9 mouse cellular contexts compared by ENCODE assay signal in the genomic region with DNA sequence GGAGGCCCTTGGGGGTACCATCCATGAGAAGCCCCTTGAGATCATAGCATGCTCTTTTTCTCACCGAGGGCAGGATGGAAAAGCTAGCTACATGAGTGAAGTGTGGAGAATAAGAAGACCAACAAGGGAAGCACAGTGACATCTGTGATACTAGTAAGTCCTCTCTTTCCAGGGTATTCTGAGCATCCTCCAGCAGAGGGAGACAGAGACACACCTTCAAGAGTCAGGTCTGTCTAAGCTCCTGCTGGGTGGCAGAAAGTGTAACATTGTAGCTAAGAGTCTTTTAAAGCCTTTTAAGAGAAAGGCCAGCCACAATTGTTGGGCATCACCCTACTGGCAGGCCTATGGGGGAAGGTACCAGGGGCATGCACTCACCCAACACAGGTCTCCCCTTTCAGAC. TPM values are rescaled to one million over a fixed set of nuclear protein-coding genes. Genes with fewer than 3 reads are reported as not detected.
A peak's percentile ranks its signal among the peaks of the same experiment; 100 is the strongest.
DNase-seq lines count a peak whose midpoint lies in the region; ATAC-seq and TF ChIP-seq lines count a peak whose summit lies in the region.
"Had no signal": no experiment of that assay in that cellular context is flagged by ENCODE, and none has a peak within 500 bp of the region (broad histone marks: within the 10 kb centered on the region; RNA-seq: fewer than 3 reads in every experiment).

No protein-coding gene starts in this region.

- H3K36me3 ChIP-seq in heart, postnatal 0 days (replicated peaks; ENCODE audit: control insufficient read depth, insufficient read depth, low read length), result no peaks in the 10 kb centered on the region
- no peaks in the 10 kb centered on the region for H3K36me3 ChIP-seq in MEL (ENCODE audit: control insufficient read depth in 1 of 2, insufficient read depth in 2 of 2, low read length in 2 of 2)
- no peaks in the 10 kb centered on the region for H3K36me3 ChIP-seq in midbrain, embryonic 10.5 days
- H3K36me3 ChIP-seq: liver, embryonic 15.5 days had no signal

- H3K9me3 ChIP-seq in heart, postnatal 0 days (replicated peaks; ENCODE audit: control insufficient read depth, low read length), result no peaks in the 10 kb centered on the region
- no peaks in the 10 kb centered on the region for H3K9me3 ChIP-seq in MEL (replicated peaks; ENCODE audit: insufficient read depth, low read length)
- peaks cover 59% of the 10 kb centered on the region for H3K9me3 ChIP-seq in midbrain, embryonic 10.5 days (replicated peaks)
- H3K9me3 ChIP-seq: liver, embryonic 15.5 days had no signal

- intact Hi-C loops in heart, postnatal 36 days (cut with DNase I), result loop anchor here (5.0 kb wide), 2 partner anchors 420 to 540 kb away; no protein-coding TSS in a partner anchor

- H3K4me3 ChIP-seq in heart, postnatal 0 days (ENCODE audit: low read depth, low read length), result no peak overlapping the region
- no peak overlapping the region for H3K4me3 ChIP-seq in MEL (ENCODE audit: control insufficient read depth in 1 of 2, insufficient read depth in 1 of 2, low read depth in 2 of 2, low read length in 2 of 2)
- H3K4me3 ChIP-seq in midbrain, embryonic 10.5 days, result no peak overlapping the region
- H3K4me3 ChIP-seq: liver, embryonic 15.5 days had no signal

- no peak for ATAC-seq in heart, postnatal 0 days (ENCODE audit: insufficient read depth, low read depth)
- peak; percentile 79 for ATAC-seq in megakaryocyte, adult 5-6 weeks (ENCODE audit: poor library complexity, severe bottlenecking)

- H3K4me2 ChIP-seq in heart, postnatal 0 days (ENCODE audit: low read depth, low read length), result no peak overlapping the region
- H3K4me2 ChIP-seq: liver, embryonic 15.5 days had no signal

- TF ChIP-seq RAD21 in MEL (IDR thresholded peaks at IDR 0.05; ENCODE audit: low read depth, low read length), result peak; percentile 93

- H3K79me2 ChIP-seq in MEL (ENCODE audit: control insufficient read depth, insufficient read depth, low read length, poor library complexity), result no peaks in the 10 kb centered on the region

- 34% methylated on average over 1 of the region's 1 CpGs for WGBS in heart, postnatal 0 days
- 43% methylated on average over 1 of the region's 1 CpGs for WGBS in midbrain, embryonic 10.5 days

- H3K27ac ChIP-seq in heart, postnatal 0 days (ENCODE audit: low read depth), result no peak overlapping the region
- H3K27ac ChIP-seq in MEL (ENCODE audit: control insufficient read depth, low read depth, low read length), result no peak overlapping the region
- H3K27ac ChIP-seq in midbrain, embryonic 10.5 days (replicated peaks), result no peak overlapping the region
- H3K27ac ChIP-seq: liver, embryonic 15.5 days had no signal

- no peak overlapping the region for H3K9ac ChIP-seq in heart, postnatal 0 days (replicated peaks; ENCODE audit: low read depth, low read length)
- no peak overlapping the region for H3K9ac ChIP-seq in MEL (ENCODE audit: control insufficient read depth, low read depth, low read length, poor library complexity, severe bottlenecking)
- H3K9ac ChIP-seq: liver, embryonic 15.5 days had no signal

- TF ChIP-seq CTCF in heart, postnatal 0 days (IDR thresholded peaks at IDR 0.05; ENCODE audit: low read depth), result peak; percentile 48
- TF ChIP-seq CTCF in MEL (IDR thresholded peaks at IDR 0.05 in 2 of 3, conservative IDR thresholded peaks at IDR 0.05 in 1 of 3; ENCODE audit: control insufficient read depth in 1 of 3, insufficient read depth in 1 of 3, low read depth in 2 of 3, low read length in 3 of 3, poor library complexity in 1 of 3, severe bottlenecking in 1 of 3), result peak; percentile 59 to 89 (median 80)

- DNase-seq in heart, postnatal 0 days (ENCODE audit: low spot score), result peak; percentile 6
- no peak for DNase-seq in heart, postnatal 36 days
- peak; percentile 24 for DNase-seq in 3134 (ENCODE audit: extremely low read depth, insufficient read length, low spot score)
- peak; percentile 84 for DNase-seq in MEL (ENCODE audit: low read depth, low spot score)
- DNase-seq in forelimb bud, embryonic 11.5 days (ENCODE audit: low read depth, low spot score), result peak; percentile 33
- no peak for DNase-seq in midbrain, embryonic 10.5 days (ENCODE audit: low spot score)
- no peak for DNase-seq in urinary bladder, postnatal 25 days (ENCODE audit: low spot score)

- TF ChIP-seq EP300 in heart, postnatal 0 days (IDR thresholded peaks at IDR 0.05; ENCODE audit: low read depth), result no peak
- TF ChIP-seq EP300 in MEL (IDR thresholded peaks at IDR 0.05; ENCODE audit: low read depth in 1 of 2, low read length in 2 of 2), result no peak

- TF ChIP-seq POLR2A in MEL (IDR thresholded peaks at IDR 0.05; ENCODE audit: control insufficient read depth in 1 of 2, insufficient read depth in 1 of 2, low read depth in 1 of 2, low read length in 2 of 2, poor library complexity in 1 of 2), result no peak

- no peaks in the 10 kb centered on the region for H3K4me1 ChIP-seq in heart, postnatal 0 days (ENCODE audit: control insufficient read depth, insufficient read depth)
- H3K4me1 ChIP-seq in MEL (ENCODE audit: control insufficient read depth in 1 of 2, insufficient read depth in 2 of 2, low read length in 2 of 2), result no peaks in the 10 kb centered on the region
- no peaks in the 10 kb centered on the region for H3K4me1 ChIP-seq in midbrain, embryonic 10.5 days
- H3K4me1 ChIP-seq: liver, embryonic 15.5 days had no signal

- no peaks in the 10 kb centered on the region for H3K27me3 ChIP-seq in heart, postnatal 0 days (ENCODE audit: control insufficient read depth, insufficient read depth, low read length)
- H3K27me3 ChIP-seq in MEL (ENCODE audit: control insufficient read depth in 1 of 2, insufficient read depth in 2 of 2, low read length in 2 of 2), result no peaks in the 10 kb centered on the region
- no peaks in the 10 kb centered on the region for H3K27me3 ChIP-seq in midbrain, embryonic 10.5 days (ENCODE audit: low read depth, poor library complexity, severe bottlenecking)
- H3K27me3 ChIP-seq: liver, embryonic 15.5 days had no signal

TF ChIP-seq in MEL, 35 proteins besides CTCF, POLR2A, EP300 and RAD21:
- TF ChIP-seq CHD1 (IDR thresholded peaks at IDR 0.05; ENCODE audit: low read depth, low read length), result no peak
- TF ChIP-seq RCOR1 (IDR thresholded peaks at IDR 0.05; ENCODE audit: low read depth, low read length), result no peak
- no peak for TF ChIP-seq ZNF384 (IDR thresholded peaks at IDR 0.05; ENCODE audit: low read depth, low read length)
- no peak for TF ChIP-seq MEF2A (IDR thresholded peaks at IDR 0.05; ENCODE audit: extremely low read depth, insufficient replicate concordance, low read depth, low read length, poor library complexity, severe bottlenecking)
- TF ChIP-seq TCF12 (IDR thresholded peaks at IDR 0.05; ENCODE audit: low read depth, low read length), result no peak
- TF ChIP-seq NRF1 (IDR thresholded peaks at IDR 0.05; ENCODE audit: insufficient read depth, low read depth, low read length, poor library complexity, severe bottlenecking), result no peak
- TF ChIP-seq SIN3A (IDR thresholded peaks at IDR 0.05; ENCODE audit: low read length), result 0 out of 2 replicates have a peak, but pooled peaks have one; percentile 35
- TF ChIP-seq NELFE (IDR thresholded peaks at IDR 0.05; ENCODE audit: low read depth, low read length), result no peak
- peak; percentile 94 for TF ChIP-seq SMC3 (IDR thresholded peaks at IDR 0.05; ENCODE audit: low read depth, low read length)
- TF ChIP-seq JUND (IDR thresholded peaks at IDR 0.05; ENCODE audit: low read depth, low read length), result no peak
- no peak for TF ChIP-seq GABPA (IDR thresholded peaks at IDR 0.05; ENCODE audit: low read depth, low read length)
- peak; percentile 88 for TF ChIP-seq ZC3H11A (IDR thresholded peaks at IDR 0.05; ENCODE audit: low read depth, low read length)

RNA-seq across cellular contexts. Expression of gene Crlf2, which starts 43.8 kb away (rescaled TPM):
- 10.4 and 13.2 TPM in 2 replicates for total RNA-seq in heart, postnatal 0 days (2014; rRNA removed; ENCODE audit: low replicate concordance)
- polyA plus RNA-seq in heart, postnatal 0 days (2015; fragmentation: Nextera tagmentation; extraction: Ambion mirVana), result 10.6 and 11.5 TPM in 2 replicates
- 1 to 10 TPM; 5.6 to 7.3 TPM for total RNA-seq in heart, postnatal 36 days (2021)
- total RNA-seq in MEL (2012; rRNA removed), result 9.4 and 11.1 TPM in 2 replicates
- polyA plus RNA-seq in MEL (2012; ENCODE audit: insufficient read depth in 1 of 2, insufficient read length in 2 of 2, low read depth in 1 of 2, low replicate concordance in 2 of 2, missing spikeins in 1 of 2), result 10 to 100 TPM in 1 of 2 experiments, not detected in 1; 14.1 TPM
- total RNA-seq in megakaryocyte, adult 5-6 weeks (2015), result 25.0 and 32.9 TPM in 2 replicates
- 38.0 and 39.9 TPM in 2 replicates for total RNA-seq in megakaryocyte, adult 5-6 weeks (2017)
- polyA plus RNA-seq in midbrain, embryonic 10.5 days (2016; fragmentation: Nextera tagmentation; extraction: Ambion mirVana), result 3.7 and 3.9 TPM in 2 replicates

Comparison
In these comparisons a context has a peak if more than half of its experiments do, and no peak if none do; other contexts are left out.
1. DNase-seq: peak in heart, postnatal 0 days (single experiment), 3134 (single experiment), MEL (single experiment) and forelimb bud, embryonic 11.5 days (single experiment); none in heart, postnatal 36 days (0 of 2), midbrain, embryonic 10.5 days (single experiment) and urinary bladder, postnatal 25 days (single experiment).